Mouse (Mus musculus) spleen, adult 18-20 months (tissue): ENCODE results near the gene Fus.

Experiments
- DNase-seq, 2 experiments: peaks; one replicate each; pipeline ENCODE4 v3.0.0; 2022; ENCODE audit warnings: mixed read lengths in 2 of 2

The Fus gene

GRCm38 (mm10) chr7:127946470-127947023 is 20.7 kb upstream of the Fus start, which contains the start of gene Prss36:
Prss36 (minus strand) TSS chr7:127946725.
- DNase-seq, result no peak

- no peak for DNase-seq
Measured at GRCm38 (mm10) chr7:127952864-127953581, 14.2 kb upstream of the Fus start.

DNA sequence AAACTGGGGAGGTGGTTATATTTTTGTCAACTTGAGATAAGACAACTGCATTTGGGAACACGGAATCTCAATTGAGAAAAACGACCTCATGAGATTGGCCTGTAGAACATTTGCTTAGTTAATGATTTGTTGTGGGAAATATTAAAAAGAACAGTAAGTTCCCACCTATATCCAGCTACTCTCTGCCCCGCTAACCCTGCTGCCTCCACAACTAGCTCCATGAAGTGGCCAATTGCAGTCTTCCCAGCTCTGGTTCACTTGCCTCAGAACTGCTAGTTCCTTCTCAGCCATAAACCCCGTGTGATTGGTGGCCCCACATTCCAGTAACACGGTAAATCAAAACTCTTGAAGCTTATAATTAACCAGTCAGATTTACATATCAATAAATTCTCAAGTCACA is 7.9 kb upstream of the Fus start:
- DNase-seq, result no peak

GRCm38 (mm10) chr7:127966371-127966918 is 812 bp upstream of the Fus start:
- DNase-seq, result no peak

DNA sequence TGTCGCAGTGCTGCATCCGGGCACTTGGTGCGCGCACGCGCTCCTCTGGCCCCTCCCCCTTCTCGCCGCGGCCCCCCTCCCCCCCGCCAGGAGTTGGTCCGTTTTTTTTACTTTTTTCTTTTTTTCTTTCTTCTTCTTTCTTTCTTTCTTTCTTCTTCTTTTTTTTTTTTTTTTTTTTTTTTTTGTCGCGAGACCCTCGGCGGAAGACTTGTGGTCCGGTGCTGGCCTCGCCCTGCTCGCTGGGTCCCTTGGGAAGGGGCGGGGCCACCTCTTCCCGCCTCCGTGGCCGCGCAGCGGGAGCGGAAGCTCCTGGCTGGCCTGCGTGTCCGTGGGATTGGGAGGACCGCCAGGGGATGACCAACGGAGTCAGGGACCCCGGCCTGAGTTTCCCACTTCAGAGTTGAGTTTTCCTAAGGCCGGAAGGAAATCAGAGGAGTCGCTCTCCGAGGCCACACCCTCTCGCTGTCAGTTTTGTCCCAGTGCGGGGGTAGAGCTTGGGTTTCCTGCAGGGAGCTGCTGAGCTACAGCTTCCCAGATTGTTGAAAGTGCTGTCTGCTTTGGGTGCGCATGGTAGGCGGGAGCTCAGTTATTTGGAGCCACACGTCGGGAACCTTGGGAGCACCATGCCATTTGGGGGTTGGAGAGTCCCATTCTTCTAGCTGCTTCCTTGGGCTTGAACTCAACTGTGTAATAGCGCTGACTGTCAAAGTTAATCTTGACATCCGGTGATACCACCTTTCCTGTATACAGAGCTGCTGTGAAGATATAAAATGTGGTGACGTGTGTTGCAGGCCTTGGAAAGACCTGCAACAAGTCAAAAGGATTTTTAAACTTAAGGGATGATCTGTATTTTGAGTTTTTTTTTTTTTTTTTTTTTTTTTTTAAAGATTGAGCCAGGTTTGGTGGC is 918 bp downstream of the Fus start:
- peak; percentile 71 to 76 for DNase-seq

GRCm38 (mm10) chr7:127974413-127974930 is 7.2 kb downstream of the Fus start:
- no peak for DNase-seq

GRCm38 (mm10) chr7:127978856-127979255 is 11.6 kb downstream of the Fus start:
- no peak for DNase-seq

DNA sequence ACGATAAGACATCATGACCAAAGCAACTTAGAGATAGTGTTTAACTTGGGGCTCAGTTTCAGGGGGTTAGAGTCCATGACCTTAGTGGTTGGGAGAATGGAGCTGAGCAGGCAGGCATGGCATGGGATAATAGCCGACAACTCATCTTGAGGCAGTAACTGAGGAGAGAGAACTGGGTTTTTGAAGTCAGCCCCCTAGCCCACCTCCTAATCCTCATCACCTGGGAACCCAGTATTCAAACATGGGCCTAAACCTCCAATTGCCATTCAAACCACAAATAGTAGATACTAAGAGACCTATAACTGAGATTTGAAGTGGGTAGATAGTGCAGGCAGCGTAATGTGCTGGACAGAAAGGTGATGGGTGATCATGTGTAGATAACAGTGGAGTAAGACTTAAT is 13.3 kb downstream of the Fus start:
- DNase-seq, result no peak

DNA sequence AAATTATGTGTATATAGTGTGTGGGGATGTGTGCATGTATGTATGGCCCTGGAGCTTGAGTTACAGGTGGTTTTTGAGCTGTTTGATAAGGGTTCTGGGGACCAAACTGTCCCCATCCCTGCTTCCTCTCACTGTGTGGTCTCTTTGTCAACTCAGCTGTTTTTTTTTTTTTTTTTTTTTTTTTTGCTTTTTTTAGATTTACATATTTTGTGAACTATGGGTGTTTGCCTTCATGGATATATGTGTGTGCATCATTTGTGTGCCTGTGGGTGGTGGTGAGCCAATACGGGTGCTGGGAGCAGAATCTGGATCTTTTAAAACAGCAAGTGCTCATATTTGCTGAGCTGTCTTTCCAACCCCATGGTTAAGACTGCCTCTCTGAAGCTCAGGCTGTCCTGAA is 21.6 kb downstream of the Fus start:
- DNase-seq, result no peak

- peak; percentile 44 to 78 for DNase-seq
Measured at GRCm38 (mm10) chr7:127991643-127992487, 24.6 kb downstream of the Fus start.

DNA sequence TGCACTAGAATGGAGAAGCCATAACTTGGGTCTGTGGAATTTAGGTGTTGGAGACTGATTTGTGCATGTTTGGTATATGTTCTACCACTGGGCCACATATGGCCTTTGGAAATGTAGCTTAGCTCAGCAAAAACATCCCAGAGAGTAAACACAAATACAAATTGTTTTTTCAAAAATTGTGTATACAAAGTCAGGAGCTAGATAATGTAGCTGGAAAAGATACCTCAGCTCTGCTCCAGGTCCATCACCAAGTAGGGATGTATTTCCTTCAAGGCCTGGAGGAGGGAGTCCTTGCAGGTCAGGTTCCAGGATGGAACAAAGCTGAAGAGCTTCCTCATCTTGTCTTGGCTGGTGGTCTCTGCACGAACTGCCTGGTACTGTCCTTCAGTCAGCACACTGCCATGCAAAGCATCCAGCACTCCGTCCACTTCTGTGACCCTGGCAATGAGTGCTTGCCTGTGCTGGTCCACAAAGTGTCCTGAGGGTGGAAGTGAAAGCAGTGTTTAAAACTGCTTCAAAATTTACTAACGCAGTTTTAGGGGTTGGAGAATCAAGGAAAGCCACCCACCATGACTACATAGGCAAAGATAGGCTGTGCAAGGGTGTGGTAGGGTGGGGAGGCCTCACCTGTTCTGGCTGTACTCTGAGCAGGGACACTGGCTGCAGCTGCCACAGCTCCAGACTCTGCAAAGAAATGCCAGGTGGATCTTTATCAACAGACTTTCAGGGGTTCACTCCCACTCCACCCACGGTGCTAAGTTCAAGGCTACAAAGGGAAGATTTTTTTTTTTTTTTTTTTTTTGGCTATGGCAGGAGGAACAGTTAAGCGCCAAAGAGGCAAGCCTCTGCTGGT is 25.5 kb downstream of the Fus start:
- DNase-seq, result no peak

DNA sequence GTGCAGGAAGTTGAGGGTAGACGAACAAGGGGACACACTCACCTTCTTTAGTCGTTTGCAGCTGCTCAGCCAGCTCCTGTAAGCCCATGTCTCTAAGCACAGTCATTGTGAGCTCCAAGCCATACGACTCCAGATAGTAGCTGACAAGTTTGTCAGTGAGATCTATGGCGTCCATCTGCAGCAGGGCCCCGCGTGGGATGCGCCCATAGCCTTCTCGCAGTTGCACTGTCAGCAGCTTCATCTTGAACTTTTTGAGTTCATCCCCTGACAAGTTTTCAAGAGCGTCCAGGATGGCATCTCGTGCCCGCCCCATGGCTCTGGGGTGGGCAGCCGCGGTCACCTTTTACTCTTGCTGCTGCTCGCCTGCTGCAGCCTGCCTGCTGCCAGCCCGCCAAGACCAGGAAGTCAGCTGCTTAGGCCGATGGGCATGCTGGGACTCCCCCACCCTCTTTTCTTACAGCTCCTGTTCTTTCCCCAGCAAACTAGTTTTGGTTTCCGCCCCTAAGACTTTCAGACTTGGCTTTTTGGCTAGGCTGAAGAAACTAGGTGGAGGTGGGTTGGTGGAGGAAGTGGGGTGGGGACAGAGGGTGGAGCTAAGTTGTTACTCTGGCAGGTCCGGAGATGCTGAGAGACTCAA is 26.2 kb downstream of the Fus start, which contains the start of gene Pycard:
Gene Pycard, minus strand, starts transcription at position 527 of the 637 bp plus-strand sequence.
- DNase-seq, result peak; percentile 53 to 60

- no peak for DNase-seq
Measured at GRCm38 (mm10) chr7:127999436-127999835, 32.2 kb downstream of the Fus start.

DNA sequence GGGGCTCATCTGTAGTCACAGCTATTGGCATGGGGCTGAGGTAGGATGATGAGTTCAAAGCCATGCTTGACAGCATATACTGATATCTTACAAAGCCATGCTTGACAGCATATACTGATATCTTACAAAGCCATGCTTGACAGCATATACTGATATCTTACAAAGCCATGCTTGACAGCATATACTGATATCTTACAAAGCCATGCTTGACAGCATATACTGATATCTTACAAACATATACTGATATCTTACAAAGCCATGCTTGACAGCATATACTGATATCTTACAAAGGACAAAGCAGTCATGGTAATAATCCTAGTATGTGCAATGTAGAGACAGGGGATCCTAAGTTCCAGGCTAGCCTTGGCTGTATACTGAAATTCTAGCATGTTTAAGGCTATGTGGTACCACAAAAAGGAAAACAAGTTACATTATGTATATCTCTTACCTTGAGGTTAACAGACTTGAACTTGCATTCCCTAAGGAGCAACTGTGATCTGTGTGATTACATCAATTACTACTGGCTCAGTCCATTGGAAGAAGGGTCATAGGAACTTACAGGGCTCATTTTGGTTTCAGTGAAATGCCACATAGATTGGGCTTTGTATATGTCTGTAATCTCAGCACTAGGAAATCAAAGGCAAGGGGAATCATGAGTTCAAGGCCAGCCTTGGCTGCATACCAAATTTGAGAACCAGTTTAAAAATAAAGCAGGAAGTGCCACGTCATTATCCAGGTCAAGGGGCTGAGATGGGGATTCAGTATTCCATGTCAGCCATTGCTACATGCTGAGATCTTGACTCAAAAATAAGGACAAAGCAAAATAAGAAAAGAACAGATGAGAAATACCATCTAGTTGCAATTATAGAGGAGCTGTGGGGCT is 33.1 kb downstream of the Fus start:
- DNase-seq, result no peak

DNA sequence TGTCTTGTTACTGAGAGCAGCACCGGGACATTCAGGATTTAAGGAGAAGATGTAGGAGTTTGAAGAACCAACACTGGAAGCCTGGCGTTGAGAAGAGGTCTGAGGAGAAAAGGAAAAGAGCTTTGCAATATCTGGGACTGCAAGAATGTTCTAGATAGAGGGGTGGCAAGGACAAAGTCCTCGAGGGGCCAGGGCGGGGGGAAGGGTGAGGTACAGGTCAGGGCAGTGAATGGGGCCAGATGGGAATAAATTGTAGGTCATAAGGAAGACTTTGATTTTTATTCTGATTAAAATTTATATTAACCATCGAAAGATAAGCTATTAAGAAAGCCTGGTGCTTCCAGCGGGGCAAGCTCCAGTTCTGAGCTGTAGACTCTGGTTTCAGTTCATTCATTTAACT is 35.8 kb downstream of the Fus start:
- DNase-seq, result no peak

- no peak for DNase-seq
Measured at GRCm38 (mm10) chr7:128003688-128004087, 36.4 kb downstream of the Fus start, which contains the start of gene Trim72. Trim72 (plus strand) TSS chr7:128003949.

DNA sequence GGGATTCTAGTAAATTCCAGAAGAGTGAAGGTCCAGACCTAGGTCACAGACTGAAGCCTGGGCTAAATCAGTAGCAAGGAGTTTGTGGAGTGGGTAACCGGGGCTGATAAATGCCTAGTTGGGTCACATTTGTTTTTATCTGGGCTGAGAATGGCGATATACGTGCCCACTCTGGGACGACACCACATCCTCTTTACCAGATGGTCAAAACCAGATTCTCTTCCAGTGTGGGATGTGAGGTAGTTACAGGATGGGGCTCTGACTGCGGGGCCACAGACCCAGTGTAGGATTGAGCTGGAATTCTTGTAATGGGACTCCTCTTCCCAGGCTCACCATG is 36.9 kb downstream of the Fus start:
- DNase-seq, result no peak

DNA sequence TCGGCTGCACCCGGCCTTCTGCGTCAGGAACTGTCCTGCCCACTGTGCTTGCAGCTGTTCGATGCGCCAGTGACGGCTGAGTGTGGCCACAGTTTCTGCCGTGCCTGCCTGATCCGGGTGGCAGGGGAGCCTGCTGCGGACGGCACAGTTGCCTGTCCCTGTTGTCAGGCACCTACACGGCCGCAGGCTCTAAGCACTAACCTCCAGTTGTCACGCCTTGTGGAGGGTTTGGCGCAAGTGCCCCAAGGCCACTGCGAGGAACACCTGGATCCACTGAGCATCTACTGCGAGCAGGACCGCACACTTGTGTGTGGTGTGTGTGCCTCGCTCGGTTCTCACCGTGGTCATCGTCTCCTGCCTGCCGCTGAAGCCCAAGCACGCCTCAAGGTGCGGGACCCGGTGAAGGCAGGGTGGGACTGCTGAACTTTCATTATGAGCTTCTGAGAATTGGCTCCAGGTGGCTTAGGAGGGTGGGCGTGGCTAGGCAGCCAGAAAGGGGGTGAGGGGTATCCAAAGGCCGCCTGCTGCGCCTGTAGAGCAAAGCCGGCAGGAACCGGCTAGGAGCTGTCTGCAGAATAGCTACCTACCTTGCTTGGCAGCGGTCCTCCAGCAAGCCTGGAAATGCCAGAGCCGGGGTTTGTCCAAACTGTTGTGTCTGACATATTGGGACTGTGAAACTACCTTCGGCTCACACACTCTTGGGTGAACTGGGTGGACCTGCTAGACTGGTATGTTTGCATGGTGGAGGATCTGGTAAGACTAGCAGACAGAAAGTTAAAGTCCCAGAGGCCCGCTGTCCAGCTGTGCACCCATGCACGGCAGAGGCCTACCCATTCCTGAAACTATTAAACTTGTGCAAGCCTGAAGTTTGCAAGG is 37.5 kb downstream of the Fus start:
- DNase-seq, result no peak

DNA sequence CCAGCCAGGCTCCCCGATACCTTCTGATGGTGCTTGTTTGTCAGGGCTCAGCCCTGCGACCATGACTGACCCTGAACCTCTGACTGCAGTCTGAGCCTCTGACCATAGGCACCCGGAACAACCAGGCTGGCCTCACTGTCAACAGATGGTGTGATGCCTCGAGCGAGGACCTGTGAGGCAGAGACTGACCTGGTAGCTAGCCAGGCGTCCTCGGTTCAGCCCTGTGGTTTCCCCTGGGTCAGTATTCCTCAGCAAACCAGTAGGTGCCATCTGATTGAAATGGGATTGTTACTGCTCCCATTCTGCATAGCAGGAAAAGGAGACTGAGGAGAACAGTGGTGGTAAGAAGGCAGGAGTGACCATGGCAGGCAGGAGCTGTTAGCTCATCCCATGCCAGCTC is 38.9 kb downstream of the Fus start:
- no peak for DNase-seq
